Mouse (Mus musculus): ENCODE data around the gene Alpk1.

The Alpk1 gene

DNA sequence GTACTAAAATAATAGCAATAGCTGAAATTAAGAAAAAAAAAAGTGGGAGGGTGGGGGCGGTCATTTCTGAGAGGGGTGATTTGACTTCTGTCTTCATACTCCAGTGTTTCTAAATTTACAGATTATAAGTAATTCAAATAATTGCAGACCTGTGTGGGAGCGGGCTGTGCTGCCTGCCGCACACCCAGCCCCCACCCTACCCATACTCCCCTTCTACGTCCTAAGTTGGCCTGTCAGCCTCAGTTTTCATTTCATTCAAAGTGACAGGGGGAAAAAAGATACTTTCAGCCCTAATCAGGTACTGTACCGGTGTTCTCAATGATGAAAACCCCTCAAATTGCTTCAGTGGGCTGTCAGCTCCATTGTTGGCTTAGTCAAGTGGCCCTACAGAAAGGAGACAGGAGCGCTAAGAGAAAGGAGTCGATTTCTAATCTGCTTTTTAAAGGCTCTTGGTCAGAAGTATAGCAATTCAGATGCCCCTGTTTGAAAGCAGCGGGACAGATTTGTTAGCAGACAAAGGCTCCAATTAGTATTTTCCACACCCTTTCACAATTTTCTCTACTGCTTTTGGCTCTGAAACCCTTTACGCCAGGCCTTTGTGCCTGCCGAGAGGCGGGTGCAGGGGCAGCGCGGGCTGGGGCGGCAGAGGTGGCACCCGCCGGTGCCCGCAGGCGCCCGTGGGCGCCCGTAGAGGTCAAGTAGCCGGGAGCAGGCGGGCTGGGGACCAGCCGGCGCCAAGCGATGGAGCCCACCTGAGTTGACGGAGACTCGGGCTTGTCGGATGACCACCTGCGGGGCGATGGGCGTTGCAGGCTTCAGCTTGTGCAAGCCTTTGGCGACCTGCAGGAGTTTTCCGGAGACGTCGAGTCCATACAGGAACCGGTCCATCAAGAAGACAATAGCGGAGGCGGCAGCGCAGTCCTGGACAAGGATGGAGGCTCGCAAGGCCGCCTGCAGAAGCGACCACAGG lies 85.2 kb downstream of the Alpk1 start:
- DNase-seq (ENCODE audit: low read depth, low spot score), result no peak

DNA sequence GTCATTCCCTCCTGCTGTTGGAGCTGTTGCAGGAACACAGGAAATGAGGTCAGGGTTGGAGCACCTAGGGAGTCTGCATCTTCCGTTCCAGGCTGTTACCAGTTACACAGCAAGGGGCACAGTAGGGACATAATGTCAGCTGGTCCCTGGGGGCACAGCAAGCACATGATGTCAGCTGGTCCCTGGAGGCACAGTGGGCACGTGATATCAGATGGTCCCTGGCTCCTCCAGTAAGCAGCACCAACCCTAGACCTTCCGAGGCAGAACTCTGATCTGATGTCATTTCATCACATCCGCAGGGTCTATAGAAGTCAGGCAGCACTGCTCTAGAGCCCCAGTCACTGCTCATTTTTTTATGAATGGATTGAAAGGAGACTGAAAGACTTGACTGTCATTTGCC lies 89.1 kb downstream of the Alpk1 start:
- DNase-seq (ENCODE audit: low read depth, low spot score), result no peak

DNA sequence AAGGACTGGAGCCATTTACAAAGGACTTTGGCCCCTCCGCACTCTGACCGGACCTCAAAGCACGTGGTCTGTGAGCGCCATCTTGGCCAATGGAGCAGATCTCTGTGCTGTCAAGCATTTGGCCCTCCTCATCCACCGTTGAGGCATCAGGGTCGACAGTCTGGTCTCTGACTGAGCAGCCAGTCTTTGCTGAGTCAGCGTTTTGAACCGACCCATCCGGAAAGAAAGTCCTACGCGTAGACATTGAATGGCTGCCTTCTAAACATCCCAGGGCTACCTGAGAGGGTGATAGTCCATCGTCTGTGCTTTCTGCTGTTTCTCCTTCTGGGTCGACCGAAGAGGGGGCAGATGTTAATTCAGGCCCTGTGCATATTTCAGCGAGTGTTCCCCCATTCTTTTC lies 100.6 kb downstream of the Alpk1 start:
- DNase-seq (ENCODE audit: low read depth, low spot score), result no peak

DNA sequence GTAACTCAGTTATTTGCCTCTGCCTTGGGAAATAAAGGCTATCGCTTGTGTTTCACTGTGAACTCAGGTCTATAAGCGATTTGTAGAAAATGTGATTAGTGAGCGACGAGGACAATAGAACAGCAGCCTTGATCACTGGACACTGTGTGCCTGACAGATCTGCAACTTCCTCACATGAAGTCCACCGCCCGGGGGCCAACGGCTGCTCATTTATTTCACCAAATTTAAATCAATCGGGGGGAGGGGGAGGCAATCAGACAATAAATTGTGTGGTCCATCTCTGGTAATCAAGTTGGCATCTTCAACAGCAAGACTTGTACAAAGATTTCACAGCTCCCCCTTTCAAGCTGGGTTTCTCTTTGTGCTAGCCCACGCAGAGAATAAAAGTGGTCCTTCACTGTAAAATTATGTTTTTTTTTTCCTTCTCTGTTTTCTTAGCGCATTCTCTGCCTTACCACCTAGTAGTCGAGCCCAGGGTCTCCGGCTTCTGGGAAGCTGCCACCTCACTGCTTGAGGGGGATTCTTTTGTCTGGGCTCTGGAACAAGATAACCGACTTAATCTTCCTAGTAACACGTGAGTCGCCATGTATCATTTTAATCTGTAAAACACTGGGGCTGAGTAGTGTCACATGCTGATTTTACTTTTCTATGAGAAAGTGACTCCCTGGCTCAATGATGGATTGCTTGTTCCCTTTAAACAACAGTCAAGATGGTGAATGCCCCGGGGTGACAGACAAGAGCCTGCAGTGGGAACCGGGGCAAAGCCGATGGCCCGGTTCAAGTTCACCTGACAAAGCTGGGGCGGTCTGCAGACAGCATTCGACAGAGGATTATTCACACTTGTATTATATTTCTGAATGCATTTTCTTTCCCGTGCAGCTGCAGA lies 118.4 kb downstream of the Alpk1 start:
- DNase-seq (ENCODE audit: low read depth, low spot score), result no peak

DNA sequence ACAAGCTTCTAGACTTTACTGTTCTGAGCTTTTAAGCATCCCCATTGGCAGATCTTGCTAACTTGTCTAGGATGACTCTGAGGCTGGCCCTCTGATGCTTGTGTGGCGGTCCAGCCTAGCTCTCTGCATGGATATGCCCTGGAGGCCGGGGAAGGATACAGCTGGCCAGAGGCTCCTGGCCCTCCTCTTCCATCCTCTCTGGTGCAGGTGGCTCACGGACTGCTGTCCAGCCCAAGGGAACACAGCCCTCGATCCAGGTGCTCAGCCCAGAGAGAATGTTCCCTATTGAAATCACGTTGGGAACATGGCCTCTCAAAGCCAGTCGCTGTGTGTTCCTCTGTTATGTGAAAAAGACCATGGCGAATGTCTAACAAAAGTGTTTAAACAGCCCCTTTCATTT lies 119.6 kb downstream of the Alpk1 start:
- DNase-seq (ENCODE audit: low read depth, low spot score), result no peak

DNA sequence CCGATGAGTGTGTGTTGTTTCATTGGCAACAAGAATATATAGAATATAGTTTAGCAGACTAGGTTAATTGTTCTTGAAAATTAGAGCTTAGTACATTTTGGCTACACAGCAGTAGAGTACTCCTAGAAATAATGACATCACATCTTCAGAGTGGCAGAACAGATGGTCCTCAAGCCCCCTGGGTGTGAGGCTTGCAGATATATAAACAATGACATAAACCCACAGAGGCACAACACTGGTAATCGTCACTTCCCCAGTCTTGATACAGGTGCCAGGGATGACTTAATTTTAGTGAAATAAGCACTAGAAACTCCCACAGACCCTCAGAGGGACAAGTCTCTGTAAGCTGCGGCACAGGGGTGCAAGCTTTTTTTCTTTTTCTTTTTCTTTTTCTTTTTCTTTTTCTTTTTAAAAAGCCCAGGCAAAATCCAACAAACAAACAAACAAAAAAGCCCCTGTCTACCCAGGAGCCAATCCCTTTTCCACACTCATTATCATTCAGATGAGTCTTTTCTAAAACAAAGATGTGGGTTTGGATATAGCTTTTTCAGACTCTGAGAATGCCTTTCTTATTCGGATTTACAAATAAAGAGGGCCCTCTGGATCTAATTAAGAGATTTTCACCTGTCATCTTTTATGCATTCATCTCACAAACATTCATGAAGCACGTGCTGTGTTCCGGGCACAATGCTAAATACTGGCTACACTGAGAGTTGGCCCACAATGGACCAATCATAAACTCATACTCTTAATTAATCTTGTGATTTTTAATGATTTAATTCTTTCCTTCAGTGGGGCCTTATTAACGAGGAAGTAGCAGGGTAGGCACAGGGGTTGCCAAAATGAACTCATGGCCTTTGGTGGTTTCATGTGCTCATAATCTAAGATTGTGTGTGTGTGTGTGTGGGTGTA lies 128.3 kb downstream of the Alpk1 start:
- DNase-seq (ENCODE audit: low read depth, low spot score), result no peak

DNA sequence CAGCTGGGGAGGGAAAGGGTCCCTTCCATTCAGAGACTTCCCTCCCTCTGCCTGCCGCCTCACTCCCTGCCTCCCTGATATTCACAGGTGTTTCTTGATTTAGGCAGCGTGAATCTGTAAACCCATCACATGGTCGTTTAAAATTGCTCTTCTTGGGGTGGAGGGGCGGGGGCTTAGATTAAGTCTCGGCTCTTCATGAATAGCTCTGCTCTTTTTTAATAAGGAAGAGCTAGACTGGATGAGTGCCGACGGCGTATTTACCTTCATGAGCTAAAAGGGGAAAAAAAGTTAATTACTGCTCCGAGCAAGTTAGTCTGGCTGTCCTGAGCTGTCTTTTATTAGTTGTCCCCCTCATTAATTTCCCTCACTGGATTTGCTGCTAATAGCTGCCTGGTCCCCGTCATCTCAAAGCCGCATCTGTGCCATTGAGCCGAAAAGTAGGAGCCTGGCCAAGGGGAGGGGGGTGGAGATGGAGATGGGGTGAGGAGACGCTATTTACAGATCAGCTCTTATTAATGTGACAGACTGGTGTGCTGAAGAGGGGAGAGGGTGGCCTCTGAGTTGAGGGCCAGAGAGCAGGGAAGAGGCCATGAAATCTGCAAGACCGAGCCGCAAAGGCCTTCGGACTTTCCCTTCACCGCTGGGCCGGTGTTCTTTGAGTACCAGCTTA lies 134.0 kb downstream of the Alpk1 start:
- no peak for DNase-seq (ENCODE audit: low read depth, low spot score)

DNA sequence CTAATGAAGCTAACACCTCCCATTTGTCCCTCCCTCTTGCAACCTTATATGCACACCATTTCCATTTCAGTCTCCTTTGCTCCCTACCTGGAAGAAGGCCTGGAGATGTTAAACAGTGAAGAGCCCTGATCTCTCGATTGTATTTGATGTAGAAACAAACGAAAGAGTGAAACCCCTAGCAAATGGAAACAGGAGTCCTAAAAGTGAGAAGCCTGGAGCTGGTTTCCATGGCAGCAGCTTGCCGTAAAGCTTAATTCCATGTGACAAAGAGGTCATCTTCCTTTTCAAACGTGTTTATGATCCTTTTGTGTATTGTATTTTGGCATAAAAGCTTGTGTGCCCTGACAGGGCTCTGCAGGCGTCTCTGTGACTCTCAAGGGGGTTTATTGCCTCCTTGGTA lies 138.1 kb downstream of the Alpk1 start:
- no peak for DNase-seq (ENCODE audit: low read depth, low spot score)

DNA sequence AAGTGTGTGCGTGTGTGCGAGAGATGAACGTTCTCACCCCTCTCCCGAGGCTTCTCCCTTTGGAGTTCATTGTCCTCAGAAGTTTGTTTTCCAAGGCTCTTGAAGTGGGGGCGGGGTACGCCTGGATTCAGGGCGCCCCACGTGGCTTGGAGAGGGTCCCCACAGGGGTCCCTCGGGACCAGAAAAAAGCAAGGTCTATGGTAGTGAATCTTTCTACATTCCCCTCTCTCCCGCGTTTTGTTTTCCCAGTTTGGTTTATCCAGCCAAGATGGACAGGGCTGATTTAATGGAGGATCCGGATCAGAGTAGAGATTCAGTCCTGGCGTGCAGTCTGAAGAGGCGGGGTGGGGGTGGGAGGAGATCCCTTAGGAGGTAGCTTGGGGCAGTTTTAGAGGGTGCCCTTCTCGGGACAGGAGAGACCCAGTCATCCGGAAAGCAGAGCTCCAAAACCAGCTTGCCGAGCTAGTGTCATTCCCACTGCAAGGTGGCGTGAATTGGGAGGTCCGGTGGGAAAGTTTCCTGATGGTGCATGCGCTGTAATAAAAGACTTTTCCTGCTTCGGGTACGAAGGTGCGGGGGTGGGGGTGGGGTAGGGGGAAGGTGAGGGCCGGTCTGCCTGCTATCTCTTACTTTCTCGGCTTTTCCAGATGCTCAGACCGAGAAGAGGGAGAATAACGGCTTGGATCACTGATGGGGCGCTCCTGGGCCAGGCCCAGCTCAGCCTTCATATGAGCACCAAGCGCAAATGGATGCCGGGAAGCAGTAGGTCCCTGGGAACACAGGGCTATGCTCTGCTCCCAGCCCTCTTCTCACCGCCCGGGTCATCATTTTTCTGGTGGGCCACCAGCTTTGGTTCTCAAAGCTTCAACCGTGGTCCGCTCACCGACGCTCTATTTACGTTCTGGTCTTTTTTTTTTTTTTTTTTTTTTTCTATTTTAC lies 139.3 kb downstream of the Alpk1 start:
- DNase-seq (ENCODE audit: low read depth, low spot score), result no peak

DNA sequence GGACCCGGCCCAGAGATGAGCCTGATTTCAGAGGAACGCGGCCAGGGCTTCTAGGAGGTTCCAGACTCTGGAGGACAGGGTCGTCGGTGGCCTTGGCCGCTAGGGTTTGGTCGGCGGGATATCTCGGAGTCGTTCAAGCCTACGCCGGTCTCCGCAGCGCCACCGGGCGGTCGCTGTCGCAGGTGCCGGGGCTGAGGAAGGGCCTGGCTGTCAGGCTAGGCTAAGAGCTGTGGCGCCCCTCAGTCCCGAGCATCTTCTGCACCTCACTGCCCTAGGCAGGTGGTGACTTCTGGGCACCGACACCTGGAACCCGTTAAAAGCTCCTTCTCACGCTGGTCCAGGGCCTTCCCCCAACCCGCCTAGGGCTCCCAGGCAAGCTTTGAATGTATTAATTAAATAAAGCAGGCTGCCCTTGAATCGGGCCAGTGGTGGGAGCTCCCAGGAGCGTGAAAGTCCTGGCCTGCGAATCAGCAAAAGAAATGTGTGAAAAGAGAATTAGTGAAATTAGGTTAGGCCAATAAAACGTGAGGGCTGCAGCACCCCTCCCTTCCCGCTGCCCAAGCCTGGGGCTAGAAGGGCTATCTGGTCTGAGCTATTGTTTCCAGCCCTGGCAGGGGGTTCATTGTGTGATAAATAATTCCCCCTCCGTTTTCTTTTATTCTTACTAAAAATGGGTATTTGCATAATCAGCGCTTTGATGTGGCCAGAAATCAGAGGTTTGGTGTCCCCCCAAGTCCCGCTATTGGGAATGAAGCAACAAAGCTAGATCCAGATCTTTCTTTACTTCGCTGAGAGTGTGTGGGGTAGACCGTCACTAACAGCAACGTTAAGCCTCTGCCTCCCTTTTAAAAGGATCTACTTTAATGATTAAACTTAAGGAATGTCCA lies 140.2 kb downstream of the Alpk1 start:
- peak; percentile 73 for DNase-seq (ENCODE audit: low read depth, low spot score)

DNA sequence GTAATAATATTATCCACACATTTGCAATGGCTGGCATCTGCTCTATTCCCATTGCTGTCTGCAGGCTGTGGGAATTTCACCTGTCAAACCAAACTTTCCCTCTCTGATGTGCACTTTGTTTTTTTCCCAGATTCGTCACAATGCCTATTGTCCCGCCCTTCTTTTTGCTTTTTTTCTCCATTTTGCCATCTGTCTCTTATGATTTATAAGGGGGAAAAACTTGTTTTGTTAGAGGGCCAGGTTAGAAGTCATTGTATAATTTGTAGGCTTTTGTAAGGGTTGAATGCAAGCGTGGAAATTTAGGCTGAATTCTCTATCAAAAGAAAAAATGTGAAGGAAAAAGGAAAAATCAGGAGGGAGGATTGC lies 145.4 kb downstream of the Alpk1 start:
- no peak for DNase-seq (ENCODE audit: low read depth, low spot score)

DNA sequence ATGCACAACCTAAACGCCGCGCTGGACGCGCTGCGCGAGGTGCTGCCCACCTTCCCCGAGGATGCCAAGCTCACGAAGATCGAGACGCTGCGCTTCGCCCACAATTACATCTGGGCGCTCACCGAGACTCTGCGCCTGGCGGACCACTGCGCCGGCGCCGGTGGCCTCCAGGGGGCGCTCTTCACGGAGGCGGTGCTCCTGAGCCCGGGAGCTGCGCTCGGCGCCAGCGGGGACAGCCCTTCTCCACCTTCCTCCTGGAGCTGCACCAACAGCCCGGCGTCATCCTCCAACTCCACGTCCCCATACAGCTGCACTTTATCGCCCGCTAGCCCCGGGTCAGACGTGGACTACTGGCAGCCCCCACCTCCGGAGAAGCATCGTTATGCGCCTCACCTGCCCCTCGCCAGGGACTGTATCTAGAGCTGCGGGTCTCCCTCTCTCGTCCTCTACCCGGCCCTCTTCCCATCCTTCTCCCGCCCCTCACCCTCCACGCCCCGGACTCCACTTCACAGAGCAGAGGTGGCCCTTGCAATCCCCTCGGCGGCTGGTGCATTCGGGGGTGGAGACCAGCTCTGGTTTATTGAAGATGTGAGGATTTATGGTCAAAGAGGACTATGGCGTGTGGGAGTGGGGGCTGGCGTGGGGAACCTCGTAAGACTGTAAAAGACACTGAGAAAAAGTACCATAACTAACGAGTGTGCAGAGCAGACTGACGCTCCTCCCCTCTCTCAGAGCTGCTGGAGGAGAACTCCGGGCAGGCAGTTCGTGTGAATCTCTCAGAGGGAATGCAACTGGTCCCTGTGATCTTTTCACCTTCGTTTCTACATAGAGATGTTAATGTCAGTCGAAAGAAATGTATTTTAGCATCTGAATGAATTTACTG lies 146.0 kb downstream of the Alpk1 start:
- peak; percentile 85 for DNase-seq (ENCODE audit: low read depth, low spot score)

DNA sequence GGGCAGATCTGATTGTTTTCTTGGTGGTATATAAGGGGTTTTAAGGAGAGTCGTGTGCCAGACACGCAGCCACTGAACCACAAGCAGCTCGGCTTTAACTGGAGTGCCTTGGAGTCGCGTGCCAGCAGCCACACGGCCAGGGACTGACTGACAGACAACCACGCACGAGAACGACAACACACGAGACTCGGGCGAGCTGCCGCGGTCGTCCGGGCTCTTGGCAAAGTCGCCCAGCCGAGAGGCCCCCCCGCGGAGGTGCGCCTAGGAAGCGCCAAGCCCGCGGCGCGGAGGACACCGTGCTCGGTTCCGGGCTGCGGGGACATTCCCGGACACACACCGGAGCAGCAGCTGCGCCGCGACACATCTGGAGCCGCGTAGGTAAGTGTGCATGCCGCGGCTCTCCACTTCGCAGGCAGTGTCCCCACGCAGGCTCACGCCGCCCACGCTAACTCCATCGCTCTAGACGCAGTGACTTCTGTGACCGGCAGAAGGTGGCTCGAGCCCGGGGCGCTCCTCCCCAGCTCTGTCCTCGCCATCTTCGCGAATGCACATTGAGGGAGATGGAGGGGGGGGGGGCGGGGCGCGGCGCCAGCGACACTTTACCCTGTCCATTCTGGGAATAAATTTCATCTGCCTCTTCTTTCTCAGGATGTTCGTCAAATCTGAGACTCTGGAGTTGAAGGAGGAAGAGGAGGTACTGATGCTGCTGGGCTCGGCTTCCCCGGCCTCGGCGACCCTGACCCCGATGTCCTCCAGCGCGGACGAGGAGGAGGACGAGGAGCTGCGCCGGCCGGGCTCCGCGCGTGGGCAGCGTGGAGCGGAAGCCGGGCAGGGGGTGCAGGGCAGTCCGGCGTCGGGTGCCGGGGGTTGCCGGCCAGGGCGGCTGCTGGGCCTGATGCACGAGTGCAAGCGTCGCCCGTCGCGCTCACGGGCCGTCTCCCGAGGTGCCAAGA lies 147.0 kb downstream of the Alpk1 start, which contains the start of gene Neurog2:
Gene Neurog2, plus strand, starts transcription at position 56 of the 953 bp plus-strand sequence.
- peak; percentile 65 for DNase-seq (ENCODE audit: low read depth, low spot score)

DNA sequence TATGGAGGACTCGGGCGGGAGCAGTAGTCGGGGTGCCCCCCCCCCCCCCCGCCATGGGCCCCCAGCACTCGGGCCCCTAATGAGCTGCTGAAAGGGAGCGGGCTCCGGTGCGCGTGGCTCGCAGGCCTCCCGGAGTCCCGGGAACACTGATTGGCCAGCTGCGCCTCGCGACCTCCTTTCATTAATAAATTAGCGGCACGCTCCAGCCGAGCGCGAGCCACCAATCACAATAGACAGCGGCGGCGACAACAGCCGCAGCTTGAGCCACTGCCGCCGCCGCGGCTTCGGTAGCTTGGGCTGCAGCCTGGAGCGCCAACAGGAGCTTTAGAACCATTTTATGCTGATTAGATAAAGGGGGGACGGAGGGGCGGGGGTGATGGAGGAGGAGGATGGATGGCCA lies 147.8 kb downstream of the Alpk1 start:
- DNase-seq (ENCODE audit: low read depth, low spot score), result peak; percentile 42

DNA sequence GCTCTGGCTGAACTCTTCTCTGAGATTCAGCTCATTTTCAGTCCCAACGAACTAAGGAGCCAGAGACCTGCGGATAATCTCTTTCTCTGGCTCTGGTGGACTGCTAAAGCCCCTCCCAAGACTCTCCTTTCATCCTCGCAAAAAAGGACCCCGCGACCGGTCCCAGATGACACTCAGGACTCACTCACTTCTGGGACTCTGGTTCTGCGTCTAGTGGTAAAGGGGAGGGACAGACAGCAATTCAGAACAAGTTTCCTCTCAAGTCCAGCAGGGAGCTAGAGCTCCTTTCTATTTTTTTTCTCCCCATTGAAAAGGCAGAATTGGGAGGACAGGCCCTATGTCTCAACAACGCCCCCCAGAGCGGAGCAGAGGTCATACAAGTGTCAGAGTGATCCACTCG lies 148.7 kb downstream of the Alpk1 start:
- no peak for DNase-seq (ENCODE audit: low read depth, low spot score)

DNA sequence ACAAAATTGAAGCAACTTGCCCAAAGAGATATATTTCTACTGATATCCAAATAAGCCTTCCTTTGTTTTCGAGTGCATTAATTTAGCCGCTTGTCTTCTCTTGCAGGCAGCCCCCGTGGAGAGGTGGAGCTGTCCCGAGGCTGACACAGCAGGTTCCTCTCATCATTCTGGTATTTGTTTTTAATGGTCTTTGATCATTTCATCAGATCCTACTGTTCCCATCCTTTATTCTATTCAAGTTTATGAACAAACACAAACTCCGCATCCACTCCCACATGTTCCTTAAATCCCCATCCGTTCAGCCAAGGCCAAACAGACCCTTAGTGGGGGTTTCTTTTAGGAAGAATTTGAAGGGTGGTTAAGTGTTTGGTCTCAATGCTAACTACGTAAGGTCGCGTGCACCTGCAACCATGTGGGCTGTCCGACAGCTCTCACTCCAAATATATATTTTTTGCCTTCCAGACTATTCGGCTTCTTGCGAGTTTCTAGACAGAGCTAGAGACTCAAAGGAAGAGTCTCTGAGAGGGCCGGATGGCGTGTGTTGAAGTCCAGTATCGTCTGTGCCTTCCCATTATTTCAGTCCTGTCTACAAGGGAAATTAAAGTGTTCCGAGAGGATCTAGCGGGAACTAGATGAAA lies 149.5 kb downstream of the Alpk1 start:
- no peak for DNase-seq (ENCODE audit: low read depth, low spot score)

Data from CD4-positive, CD25-positive, alpha-beta regulatory T cell, adult 2 months (primary cell).